Mouse (Mus musculus): ENCODE results near the gene Vmn1r78.
"Not testable (repeated sequence)": the region's sequence is repeated elsewhere in the genome, so short reads cannot be mapped to it uniquely, and the experiment has no call there.

DNA sequence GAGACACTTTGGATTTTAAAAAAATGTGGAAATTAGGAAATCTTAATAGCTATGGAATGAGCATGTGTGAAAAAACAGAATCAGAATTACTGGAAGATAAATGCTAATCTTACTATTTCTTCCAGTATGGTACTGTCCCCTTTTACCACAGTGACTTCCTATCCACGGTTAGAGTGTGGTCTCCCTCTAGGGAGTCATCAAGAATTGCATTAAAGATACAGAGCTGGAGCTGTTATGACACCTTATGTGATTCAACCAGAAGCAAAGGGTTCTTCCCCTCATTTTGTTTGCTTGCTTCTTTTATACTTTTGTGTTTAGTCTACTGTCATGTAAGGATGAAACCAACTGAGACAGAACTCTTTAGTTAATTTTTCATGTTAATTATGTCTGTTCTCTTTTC is 6.4 kb downstream of the Vmn1r78 start:
- TF ChIP-seq POLR2A (IDR thresholded peaks at IDR 0.05; ENCODE audit: low read depth, low read length); CTCF (IDR thresholded peaks at IDR 0.05; ENCODE audit: borderline replicate concordance, insufficient read depth, low read length): not testable (repeated sequence)
